Mouse (Mus musculus): ENCODE measurements at regions not wholly inside any gene's neighbourhood (a gene's known extent, or its start where the extent isn't known, plus 50 kb on each side); places are given as distances from the start of the nearest gene placed in this dataset.
A peak's percentile ranks its signal among the peaks of the same experiment; 100 is the strongest.

DNA sequence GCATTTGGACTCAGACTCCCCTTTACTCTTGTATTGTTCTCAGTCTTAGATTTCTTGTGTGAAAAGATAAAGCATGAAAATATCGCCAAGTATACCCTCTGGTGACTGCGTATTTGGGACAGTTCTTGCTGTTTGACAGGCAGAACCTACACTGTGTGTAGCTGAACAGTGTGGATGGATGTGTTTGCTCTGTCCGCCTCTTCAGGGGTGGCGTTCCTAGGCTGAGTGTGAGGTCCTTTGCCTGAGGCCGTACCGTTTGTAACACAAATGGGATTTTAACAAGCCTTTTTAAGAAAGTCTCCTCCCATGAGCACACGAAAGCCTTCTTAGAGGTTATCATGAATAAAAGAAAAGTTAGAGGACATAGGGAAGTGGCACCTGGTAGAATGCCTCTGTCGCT is 153.3 kb upstream of the Dnajc19 start:
- no peak for DNase-seq (ENCODE audit: low spot score in 2 of 2)

DNA sequence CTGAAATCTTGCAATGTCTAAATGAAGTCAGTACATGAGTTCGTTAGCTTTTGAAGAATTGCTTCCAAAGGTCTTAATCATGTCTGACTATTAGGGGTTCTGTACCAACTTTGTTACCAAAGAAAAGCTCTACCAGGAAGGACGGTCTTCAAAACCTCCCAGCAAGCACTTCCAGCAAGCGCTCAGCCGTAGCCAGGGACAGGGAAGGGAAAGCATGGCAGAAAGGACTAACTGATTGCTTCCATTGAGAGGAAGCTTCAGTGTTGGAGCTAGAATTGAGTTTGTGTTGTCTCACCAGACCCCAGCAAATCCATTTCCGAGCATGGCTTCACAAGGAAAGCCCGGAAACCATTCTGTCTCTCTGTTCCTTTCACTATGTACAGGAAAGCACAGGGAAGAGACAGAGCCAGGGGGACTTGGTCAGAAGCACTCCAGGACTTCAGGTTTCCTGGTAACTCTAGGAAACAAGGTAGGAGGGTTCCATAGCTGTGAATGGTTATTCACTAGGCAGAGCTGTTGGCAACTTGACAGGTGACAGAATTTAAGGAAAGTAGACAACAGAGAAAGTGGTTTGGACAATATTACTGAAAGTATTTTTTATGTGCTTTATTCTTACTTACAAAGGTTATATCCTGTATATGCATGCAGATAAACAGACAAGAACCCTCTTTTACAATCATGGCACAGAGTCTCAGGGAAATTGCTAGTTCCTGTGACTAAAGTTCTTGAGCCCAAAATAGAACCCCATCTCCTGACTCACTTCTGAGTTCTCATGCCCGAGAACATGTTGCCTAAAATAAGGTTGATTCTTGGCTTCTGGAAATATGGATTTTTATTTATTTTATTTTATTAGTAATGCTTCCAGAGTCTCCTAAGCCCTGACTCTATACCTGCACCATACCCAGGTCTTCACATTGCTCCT is 151.5 kb upstream of the Dnajc19 start:
- no peak for DNase-seq (ENCODE audit: low spot score in 2 of 2)

DNA sequence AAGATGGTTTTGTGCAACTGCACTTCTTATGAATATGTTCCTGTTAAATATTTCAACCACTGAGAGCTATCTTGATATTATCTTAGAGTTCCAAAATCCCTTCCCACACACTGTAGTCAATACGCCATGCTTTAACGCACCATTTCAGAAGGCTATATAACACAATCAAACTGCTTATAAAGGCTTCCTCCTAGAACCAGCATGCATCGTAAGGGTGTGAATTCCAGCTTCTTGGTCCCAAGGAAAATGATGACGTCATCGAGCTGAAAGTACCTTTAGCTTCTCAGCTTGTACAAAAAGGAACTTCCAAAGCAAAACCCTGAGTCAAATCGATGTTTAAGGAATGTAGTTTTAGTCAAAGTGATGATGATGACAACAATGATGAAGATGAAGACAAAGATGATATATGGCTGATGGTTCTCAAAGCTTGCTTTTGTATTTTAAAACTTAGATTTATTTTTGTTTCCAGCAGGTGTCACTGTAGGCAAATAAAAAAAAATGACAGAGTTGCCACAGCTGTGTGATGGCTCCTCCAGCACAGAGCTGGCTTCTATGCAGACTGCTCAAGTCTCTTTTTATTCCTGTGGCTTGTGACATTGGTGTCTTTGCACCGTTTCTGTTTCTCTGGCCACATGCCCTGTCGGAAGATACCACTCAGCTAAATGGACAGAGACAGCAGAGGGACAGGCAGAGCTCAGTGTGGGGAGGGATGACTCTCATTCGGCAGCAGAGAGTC is 150.6 kb upstream of the Dnajc19 start:
- DNase-seq (ENCODE audit: low spot score in 2 of 2): peak; percentile 40 to 69

DNA sequence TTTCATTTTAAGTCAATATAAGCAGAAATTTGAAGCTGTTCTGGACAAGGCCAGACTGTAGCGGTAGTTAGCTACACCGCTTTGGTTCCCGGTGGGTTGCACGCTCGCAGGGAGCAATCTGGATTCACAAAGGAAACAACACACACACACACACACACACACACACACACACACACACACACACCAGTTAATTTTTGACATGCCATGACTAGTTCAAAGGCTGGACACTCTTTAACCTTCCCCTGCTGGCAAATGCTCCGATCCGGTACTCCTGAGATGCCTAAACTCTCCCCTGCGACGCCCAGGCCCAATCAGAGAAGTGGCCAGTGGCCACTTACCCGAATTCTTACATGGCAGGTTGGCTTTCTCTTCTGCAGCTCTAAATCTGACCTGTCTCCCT is 141.2 kb upstream of the Dnajc19 start:
- DNase-seq (ENCODE audit: low spot score in 2 of 2): no peak

DNA sequence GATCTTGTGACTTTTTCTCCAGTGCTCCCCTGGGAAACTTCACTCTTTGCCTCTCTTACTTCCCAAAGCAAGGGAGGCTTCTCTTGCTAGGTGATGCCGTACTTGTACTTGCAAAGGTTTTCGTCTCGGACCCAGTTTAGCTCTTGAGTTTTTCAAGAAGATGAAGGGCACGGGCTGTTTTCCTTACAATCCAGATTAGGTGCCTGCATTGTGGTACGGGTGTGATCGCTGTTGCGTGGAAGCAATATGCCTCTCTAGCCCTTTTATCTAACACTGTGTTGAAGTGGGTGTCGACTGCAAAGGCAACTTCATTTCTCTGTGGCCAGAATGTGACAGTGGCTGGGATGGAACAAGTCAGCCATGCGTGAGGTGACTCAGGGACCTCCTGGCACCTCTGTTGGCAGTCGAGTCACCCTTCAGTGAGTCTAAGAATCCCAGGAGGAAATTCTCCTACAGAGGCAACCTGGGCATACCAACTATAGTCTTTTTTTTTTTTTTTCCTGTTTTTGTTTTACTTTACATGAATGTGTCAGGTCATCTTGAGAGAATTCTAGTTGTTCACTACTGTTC is 138.7 kb upstream of the Dnajc19 start:
- DNase-seq (ENCODE audit: low spot score in 2 of 2): no peak

DNA sequence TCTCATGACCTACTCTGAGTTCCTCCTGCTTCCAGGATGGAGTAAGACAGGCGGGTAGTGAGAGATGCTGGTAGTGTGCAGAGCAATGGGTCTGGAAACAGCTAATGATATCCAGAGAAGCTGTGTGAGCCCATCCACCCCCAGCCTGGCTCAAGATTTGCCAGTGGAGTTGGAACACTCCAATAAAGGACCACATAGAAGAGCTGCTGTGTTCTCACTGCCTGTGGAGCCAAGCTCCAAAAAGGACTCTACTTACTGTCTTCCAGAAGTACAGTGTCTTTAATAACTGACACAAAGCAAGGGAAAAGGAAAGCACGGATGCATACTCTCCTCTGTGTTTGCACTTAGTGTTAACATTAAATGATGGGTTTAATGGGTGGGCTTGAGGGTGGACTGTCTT is 138.0 kb upstream of the Dnajc19 start:
- no peak for DNase-seq (ENCODE audit: low spot score in 2 of 2)

DNA sequence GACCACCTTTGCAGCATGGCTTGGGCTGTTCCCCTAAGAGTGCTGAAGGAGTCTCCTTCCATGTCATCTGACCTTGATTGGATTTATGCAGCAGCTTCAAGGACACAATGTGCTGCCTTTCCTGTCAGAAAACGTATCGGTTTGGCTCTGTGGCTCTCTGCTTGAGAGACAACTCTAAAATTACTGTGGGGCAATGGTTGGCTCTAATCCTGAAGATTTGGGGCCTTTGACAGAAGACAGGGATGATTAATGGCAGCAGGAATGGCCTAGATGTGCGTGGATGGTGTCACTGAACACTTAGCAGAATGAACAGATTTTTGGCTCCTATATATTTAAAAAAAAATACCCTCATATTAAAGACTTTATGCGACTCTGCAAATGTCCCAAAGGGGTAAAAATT is 136.8 kb upstream of the Dnajc19 start:
- no peak for DNase-seq (ENCODE audit: low spot score in 2 of 2)

DNA sequence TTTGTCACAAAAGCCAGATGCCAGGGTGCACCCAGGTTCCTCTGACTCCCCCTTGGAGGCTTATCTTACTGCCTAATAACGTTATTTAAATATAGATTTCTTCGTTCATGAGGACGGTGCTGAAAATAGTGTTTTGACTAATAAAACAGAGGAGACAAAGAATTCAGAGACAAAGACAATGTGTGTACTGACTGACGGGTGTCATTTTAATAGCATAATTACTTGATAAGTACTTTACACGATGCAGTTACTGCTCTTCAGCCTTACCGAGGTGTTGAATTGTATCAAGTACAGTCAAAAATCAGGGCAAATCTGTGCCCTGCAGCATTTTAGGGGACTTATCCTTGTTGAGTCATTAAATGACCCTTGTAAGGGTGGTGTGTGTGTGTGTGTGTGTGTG is 133.1 kb upstream of the Dnajc19 start:
- no peak for DNase-seq (ENCODE audit: low spot score in 2 of 2)

DNA sequence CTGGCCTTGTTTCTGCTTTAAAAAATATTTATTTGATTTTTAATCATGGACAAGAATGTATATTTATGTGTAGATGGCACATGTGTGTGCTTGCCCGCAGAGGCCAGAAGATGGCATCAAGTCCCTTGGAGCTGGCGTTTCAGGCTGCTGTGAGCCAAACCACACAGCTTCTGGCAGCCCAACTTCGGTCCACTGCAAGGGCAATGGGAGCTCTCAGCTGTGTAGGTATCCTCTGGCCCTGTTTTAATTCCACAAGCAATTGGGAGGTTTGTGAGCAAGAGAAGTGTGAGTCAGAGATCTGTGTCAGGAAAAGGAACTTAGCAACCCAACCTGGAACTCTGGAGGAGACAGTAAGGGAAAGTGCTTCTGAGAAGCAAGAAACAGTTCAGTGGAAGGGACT is 125.3 kb upstream of the Dnajc19 start:
- no peak for DNase-seq (ENCODE audit: low spot score in 2 of 2)

DNA sequence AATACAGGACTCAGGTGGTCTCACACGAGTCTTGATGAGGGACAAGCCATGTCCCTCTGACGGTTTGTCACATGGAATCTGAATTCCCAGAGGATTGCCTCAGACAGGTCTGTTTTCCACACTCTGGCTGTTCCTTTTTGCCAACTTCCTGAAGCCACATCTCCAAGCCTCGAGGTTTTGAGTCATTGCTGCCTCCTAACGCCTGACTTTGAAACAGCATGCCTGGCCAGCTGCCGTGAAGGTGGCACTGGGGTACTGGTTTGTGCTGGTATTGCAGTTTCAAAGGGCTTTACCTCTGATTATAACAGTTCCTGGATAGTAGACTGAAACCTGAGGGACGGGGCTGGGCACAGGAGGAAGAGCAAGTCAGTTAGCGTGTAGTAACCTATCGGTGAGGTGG is 117.1 kb upstream of the Dnajc19 start:
- DNase-seq (ENCODE audit: low spot score in 2 of 2): peak; percentile 50 to 52

DNA sequence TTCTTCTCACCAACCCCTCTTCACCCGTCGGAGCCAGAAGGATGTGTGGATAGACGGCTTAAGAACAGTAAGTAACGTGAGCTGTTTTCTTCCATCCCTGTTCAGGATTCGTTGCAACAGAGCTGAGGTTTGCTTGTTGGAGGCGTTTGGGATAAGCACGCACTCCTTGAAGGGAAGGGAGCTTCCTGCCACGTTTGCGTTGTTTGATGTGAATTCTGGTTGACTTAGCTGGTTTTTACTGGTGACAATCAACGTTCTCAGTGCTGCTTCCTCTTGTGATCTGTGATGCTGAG is 116.0 kb upstream of the Dnajc19 start:
- no peak for DNase-seq (ENCODE audit: low spot score in 2 of 2)

DNA sequence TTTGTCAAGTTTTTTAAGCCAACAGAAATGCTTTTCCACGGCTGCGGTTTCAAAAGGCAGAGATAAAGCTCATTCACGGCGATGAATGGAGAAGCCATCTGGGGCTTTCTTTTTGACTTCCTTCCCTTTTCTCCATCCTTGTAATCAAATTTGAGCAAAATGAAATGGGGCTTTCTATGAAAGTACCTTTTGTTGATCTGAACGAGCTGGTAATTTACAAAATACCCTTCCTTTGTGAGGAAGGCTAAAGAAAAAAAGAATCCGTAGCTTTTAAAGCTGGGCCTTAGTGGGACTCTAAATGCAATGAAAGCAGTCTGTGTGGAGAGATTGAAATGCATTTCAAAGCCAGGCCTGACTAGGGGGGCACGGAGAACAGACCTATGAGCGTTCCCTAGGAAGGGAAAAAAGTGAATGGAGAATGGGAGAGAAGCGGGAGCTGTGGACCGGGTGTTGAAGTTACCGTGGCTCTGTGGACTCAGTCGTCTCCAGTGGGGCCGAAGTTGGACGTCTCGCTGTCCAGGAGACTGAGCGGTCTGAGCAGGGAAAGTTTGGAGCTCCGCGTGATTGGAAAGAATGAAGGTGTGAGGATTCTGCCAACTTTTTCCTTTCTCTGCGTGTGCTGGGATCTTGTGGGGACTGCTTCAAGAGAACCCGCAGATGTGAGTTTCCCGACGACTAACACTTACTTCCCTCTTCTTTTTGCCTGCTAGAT is 115.5 kb upstream of the Dnajc19 start:
- peak in 1 of 2 experiments; percentile 12 for DNase-seq (ENCODE audit: low spot score in 2 of 2)

DNA sequence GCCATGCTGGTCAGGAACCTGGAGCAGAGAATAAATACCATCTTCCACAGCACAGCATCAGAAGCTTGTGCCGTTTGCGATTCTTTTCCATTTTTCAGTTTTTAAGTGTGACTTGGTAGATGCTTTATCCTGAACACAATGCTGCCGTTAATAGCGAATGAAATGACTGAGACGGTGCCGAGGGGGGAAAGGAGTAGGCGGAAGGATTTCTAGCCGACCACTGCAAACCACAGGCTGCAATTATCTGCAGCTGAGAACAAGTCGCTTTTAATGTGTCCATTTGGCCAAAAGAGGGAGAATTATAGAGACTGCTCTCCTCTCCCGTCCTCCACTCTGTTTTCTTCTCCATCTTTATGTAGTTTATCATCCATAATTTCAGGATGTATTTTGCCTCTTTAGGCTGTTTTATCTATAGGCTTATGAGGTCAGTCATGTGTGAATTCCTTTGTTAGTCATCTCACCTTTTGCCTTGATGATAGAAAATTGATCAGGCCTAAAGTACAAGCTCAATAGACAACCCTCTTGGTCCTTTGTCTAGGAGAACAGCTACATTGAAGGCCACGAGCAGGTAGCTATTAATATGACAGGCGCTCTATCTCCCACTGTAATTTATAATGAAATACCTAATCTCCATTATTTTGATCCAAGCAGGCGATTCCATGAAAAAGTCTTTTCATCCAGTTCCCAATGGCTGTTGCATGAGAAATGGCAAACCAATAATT is 114.8 kb upstream of the Dnajc19 start:
- peak in 1 of 2 experiments; percentile 9 for DNase-seq (ENCODE audit: low spot score in 2 of 2)

DNA sequence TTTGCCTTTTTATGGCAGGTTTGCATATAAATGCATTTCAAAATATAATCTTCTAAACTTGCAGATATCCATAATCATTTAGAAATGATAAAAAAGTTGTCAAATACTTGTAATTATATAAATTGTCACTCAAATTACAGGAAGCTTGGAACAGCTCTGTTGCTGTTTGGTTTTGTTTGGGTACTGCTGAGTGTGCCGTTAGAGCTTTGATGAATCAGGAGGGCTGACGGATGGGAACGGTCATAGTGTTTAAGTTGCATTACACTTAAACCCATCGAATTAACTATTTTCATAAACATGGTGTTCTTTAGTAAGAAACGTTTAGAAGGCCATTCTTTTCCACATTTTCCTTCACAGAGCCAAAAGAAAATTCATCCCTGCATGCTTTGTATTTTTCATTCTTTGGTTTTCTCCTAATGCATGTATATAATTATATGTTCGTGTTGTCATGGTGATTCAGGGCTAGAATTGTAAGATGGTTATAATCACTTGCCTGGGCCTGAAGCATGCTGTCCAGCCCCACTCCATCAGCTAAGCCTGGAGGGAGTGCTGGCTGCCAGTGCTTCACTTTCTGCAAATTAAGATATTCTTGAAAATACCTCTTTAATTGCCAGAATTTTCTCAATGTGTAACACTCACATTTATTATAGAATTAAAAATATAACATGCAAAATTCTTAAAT is 92.4 kb upstream of the Dnajc19 start:
- no peak for DNase-seq (ENCODE audit: low spot score in 2 of 2)

DNA sequence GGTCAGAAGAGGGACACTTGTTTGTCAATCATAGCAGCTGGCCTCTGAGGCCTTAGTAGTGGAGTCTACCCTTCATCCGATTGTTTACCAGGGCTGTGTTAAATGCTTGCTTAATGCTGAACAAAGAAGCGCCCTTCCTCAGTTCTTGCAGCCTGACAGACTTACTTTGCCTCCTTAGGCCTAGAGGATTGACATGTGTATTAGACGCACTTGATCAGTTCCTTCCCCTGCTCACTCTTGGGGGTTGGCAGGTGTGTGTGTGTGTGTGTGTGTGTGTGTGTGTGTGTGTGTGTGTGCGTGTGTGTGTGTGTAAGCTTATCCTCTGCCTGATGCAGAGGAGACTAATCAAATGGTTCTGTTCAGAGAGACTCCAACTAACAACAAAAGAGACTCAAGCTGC is 91.8 kb upstream of the Dnajc19 start:
- DNase-seq (ENCODE audit: low spot score in 2 of 2): no peak

DNA sequence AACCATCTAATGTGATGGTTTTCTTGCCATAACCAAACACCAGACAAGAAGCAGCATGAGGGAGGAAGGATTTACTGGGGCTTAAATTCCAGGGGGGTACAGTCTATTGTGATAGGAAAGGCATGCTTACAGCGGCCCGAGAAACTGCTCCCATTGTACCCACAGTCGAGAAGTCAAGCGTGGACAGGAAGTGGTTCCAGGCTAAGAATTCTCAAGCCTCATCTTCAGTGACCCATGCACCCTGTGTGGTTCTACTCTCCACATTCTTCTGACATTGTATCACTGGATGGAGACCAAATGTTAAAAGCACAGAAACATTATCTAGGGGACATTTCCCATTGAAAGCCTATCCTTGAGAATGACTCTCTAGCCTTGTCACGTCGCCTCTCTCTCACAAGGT is 90.8 kb upstream of the Dnajc19 start:
- DNase-seq (ENCODE audit: low spot score in 2 of 2): no peak

DNA sequence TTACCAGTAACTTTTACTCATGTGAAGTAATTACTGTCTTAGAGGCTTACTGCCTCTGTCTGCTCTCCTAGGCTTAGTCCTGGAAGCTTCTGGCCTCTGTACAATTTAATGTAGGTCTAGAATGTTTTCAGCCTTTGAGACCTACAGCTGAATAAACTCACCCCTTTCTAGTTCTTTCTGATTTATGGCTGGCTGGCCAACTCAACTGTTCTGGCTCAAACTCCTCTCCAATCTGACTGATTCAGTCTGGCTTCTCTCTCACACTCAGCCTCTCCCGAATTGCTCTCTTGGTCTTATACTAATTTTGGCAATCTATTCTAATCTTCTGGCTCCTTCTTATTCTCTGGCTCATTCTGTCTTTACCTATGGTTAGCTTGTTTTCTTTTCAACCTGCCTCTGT is 87.0 kb upstream of the Dnajc19 start:
- no peak for DNase-seq (ENCODE audit: low spot score in 2 of 2)

DNA sequence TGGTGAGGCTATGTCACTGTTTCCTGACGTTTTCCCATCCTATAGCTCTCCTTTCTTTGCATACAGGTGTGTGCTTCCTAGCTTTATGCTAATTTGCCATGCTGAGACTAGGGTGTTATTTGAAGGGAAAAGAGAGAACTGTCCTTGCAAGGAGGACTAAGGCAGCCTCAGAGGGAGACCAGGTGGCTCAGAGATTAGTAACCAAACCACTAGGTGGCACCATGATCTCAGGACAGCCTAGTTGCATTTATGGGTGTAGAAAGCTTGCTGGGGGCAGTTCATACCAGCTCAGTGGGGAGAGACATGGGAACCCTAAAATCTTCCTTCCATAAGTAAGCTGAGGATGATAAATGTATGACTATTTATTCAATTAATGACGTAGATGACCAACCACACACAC is 68.9 kb upstream of the Dnajc19 start:
- no peak for DNase-seq (ENCODE audit: low spot score in 2 of 2)

DNA sequence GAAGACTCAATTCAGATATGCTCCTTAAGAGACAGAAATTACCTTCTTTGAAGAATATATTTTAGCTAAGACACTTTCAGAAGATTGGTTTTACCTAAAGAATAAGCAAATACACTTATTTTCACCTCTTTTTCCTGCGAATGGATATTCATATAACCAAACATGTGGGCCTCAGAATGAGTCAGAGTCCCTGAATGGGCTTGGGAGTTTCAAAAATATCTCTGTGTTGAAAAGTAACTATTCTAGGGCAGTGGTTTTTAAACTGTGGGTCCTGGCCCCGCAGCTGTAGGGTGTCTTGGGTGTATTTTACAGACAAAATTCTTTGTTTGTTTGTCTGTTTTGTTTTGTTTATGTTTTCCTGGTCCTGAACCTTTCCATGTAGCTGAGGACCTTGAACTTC is 62.5 kb upstream of the Dnajc19 start:
- no peak for DNase-seq (ENCODE audit: low spot score in 2 of 2)

DNA sequence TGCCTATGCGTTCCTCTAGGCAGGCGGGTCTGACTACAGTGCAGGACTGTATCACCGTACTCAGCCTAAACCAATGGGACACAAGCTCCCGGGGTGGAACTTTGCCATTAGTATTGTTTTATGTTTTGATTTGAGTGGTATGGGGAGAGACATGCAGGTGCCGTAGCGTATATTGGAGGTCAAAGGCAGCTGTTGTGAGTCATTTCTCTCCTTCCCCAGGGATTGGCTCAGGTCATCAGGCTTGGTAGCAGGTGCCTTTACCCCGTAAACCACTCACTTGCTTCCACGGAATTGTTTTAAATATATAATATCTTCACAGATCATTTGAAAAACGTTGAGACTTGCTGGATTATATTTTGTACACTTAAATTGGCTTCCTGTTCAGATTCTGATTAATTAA is 58.1 kb upstream of the Dnajc19 start:
- no peak for DNase-seq (ENCODE audit: low spot score in 2 of 2)

DNA sequence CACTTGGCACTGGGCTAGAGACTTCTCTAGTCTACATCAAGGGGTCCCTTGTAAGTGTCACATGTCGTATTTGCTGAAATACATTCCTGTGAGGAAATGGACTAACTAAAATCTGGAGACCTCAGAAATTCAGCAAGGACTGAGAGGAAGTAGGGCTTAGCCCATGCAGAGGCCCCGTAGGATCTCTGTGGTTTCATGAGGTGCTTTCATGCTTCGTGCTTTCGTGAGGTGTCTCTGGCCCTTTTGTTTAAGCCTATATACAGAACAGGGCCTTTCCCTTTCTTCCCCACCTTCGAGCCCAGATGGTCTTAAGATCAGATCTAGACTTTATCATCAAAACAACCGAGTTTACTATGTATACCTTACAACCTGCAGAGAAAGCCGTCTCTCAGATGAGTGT is 56.9 kb upstream of the Dnajc19 start:
- no peak for DNase-seq (ENCODE audit: low spot score in 2 of 2)

All from layer of hippocampus, postnatal 14 days (tissue).